Mouse (Mus musculus): Measurements from ENCODE around the gene Mtch1. TPM values are rescaled to one million over a fixed set of nuclear protein-coding genes. Genes with fewer than 3 reads are reported as not detected.
A peak's percentile ranks its signal among the peaks of the same experiment; 100 is the strongest.

Mtch1 gene
- polyA plus RNA-seq, 1 experiment from 2014 or later: 143 TPM

DNA sequence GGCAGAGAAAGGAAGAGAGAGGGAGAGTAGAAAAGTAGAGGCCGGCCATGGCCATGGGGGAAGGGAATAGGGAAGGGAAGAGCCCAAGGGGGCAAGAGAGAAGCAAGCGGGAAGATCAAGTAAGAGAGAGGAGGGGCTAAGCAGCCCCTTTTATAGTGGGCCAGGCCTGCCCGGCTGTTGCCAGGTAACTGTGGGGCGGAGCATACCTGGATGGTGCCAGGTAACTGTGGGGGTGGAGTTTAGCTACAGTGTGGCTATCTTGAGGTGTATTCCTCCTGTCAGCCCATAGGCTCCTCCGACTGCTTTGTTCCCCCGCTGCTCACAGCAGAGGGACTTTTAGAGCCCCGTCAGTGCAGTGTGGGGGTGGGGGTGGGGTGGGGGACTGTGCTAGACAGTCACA is 21.0 kb upstream of the Mtch1 start:
- no peak for TF ChIP-seq CTCF (IDR thresholded peaks at IDR 0.05; ENCODE audit: low read depth)
- Histone ChIP-seq H3K4me3 (ENCODE audit: low read depth, low read length) (0 out of 2 replicates have a peak overlapping the region, but pooled peaks have one; percentile 3), H3K4me2 (replicated peaks; ENCODE audit: low read depth) (peak overlapping the region; percentile 56), H3K36me3 (ENCODE audit: control insufficient read depth, insufficient read depth) (no peaks in the 10 kb centered on the region), H3K9me3 (ENCODE audit: control insufficient read depth) (no peaks in the 10 kb centered on the region), H3K4me1 (replicated peaks; ENCODE audit: control insufficient read depth, insufficient read depth, low read length) (no peaks in the 10 kb centered on the region), H3K27ac (ENCODE audit: low read depth, low read length) (no peak overlapping the region), H3K9ac (ENCODE audit: low read depth, low read length) (no peak overlapping the region), H3K27me3 (replicated peaks; ENCODE audit: control insufficient read depth, insufficient read depth, low read length) (no peaks in the 10 kb centered on the region)
- WGBS: 22% methylated on average over 7 of the region's 7 CpGs
- peak; percentile 55 for ATAC-seq

DNA sequence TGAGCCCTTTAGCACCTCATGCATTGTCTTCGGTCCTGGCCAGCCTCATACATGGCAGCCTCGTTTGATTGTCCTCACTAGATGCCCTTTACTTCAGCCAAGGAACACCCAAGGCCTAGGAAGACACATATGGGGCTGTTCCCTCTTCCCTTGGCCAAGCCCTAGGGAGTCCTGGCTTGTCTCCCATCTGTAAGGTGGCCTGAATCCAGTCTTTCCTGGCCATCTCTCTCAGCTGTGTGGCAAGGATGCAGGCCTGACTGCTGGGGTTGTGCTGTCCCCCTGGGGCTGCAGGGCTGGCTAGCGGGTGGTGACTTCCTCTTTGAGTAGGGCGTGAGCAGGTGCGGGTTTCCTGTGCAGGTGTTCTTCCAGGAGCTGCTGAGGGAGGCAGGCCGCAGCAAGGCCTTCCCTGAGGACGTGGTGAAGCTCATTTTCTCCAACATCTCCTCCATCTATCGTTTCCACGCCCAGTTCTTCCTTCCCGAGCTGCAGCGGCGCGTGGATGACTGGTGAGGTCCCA is 17.4 kb upstream of the Mtch1 start:
- no peak overlapping the region for H3K27ac ChIP-seq (ENCODE audit: low read depth, low read length)
- no peak overlapping the region for H3K4me3 ChIP-seq (ENCODE audit: low read depth, low read length)
- TF ChIP-seq CTCF (IDR thresholded peaks at IDR 0.05; ENCODE audit: low read depth): no peak
- no peak overlapping the region for H3K9ac ChIP-seq (ENCODE audit: low read depth, low read length)
- H3K4me1 ChIP-seq (replicated peaks; ENCODE audit: control insufficient read depth, insufficient read depth, low read length): no peaks in the 10 kb centered on the region
- H3K4me2 ChIP-seq (replicated peaks; ENCODE audit: low read depth): no peak overlapping the region
- H3K36me3 ChIP-seq (ENCODE audit: control insufficient read depth, insufficient read depth): no peaks in the 10 kb centered on the region
- no peaks in the 10 kb centered on the region for H3K27me3 ChIP-seq (replicated peaks; ENCODE audit: control insufficient read depth, insufficient read depth, low read length)
- WGBS: 83% methylated on average over 13 of the region's 13 CpGs
- H3K9me3 ChIP-seq (ENCODE audit: control insufficient read depth): no peaks in the 10 kb centered on the region
- no peak for ATAC-seq

DNA sequence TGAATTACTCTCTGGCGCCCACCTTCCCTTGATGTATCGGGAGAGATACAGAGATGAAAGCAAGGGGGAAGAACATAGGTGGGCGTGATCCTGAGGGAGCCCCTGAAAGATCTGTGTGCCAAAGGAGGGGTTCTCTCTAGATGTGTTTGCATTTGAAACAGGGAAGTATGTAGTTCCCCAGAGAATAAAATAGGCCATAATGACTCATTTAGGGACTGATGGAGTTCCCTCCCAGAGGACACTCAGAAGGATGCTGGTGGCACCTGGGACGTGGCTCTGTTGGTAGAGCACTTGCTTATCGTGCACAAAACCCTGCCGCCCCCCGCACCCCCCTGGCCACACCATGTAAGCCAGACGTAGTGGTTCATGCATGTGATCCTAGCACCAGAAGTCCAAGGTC is 15.4 kb upstream of the Mtch1 start:
- Histone ChIP-seq H3K4me1 (replicated peaks; ENCODE audit: control insufficient read depth, insufficient read depth, low read length) (no peaks in the 10 kb centered on the region), H3K27ac (ENCODE audit: low read depth, low read length) (no peak overlapping the region), H3K27me3 (replicated peaks; ENCODE audit: control insufficient read depth, insufficient read depth, low read length) (no peaks in the 10 kb centered on the region), H3K4me3 (ENCODE audit: low read depth, low read length) (no peak overlapping the region), H3K9me3 (ENCODE audit: control insufficient read depth) (no peaks in the 10 kb centered on the region), H3K9ac (ENCODE audit: low read depth, low read length) (no peak overlapping the region), H3K36me3 (ENCODE audit: control insufficient read depth, insufficient read depth) (no peaks in the 10 kb centered on the region), H3K4me2 (replicated peaks; ENCODE audit: low read depth) (no peak overlapping the region)
- 75% methylated on average over 8 of the region's 8 CpGs for WGBS
- no peak for ATAC-seq
- TF ChIP-seq CTCF (IDR thresholded peaks at IDR 0.05; ENCODE audit: low read depth): no peak

DNA sequence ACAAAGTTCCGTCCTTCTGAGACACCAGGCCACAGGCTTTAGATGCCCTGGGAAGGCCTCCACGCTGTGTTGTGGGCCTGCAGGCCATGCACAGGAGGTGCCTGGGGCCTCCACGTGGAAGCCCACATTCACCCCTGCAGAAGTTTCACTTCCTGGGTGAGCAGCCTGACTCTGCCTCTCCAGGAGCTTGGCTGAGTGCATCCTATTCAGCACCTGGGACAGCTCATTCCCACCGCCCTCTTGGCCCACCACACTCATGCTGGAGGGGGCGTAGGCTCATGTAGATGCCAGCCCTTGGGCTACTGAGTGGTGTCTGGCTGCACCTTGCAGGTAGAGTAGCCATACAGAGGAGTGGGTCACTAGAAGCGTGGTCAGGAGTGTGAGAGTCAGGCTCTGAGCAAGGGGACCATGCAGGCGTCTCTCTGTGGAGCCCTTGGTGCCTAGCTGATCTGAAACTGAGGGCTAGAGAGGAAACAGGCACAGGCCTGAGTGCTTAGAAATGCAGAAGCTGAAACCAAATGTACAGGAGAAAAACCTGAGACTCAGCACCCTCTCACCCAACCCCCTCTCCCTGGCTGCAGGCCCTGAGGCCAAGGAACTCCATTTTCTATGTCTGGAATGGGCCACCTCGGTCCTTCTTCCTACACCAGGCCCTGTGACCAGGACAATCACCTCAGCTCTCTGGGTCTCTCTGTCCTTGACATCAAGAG is 14.4 kb upstream of the Mtch1 start:
- H3K27ac ChIP-seq (ENCODE audit: low read depth, low read length): no peak overlapping the region
- no peaks in the 10 kb centered on the region for H3K27me3 ChIP-seq (replicated peaks; ENCODE audit: control insufficient read depth, insufficient read depth, low read length)
- TF ChIP-seq CTCF (IDR thresholded peaks at IDR 0.05; ENCODE audit: low read depth): no peak
- no peaks in the 10 kb centered on the region for H3K4me1 ChIP-seq (replicated peaks; ENCODE audit: control insufficient read depth, insufficient read depth, low read length)
- H3K4me3 ChIP-seq (ENCODE audit: low read depth, low read length): no peak overlapping the region
- H3K36me3 ChIP-seq (ENCODE audit: control insufficient read depth, insufficient read depth): no peaks in the 10 kb centered on the region
- WGBS: 61% methylated on average over 8 of the region's 8 CpGs
- no peak overlapping the region for H3K9ac ChIP-seq (ENCODE audit: low read depth, low read length)
- H3K4me2 ChIP-seq (replicated peaks; ENCODE audit: low read depth): no peak overlapping the region
- ATAC-seq: no peak
- no peaks in the 10 kb centered on the region for H3K9me3 ChIP-seq (ENCODE audit: control insufficient read depth)

DNA sequence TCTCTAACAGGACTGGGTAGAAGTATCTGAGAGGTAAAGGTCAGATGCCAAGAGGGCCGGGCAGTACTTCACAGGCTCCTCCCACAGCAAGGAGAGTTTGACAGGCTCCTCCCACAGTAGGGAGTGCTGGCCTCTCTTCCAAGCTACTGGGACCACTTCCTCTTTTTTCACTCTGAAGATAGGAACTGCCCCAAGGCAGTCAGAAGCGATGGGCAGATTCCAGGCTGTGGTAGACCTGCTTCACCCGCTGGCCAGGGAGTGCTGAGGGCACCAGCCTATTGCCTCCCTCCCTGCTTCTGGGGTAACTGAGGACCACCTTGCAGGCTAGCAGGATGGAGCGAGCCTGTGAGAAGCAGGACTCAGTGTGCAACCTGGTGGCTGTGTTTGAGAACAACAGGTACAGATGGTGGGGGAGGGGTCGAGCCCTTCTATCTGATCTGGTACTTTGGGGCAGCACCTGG is 13.1 kb upstream of the Mtch1 start, which contains the start of gene Fgd2:
TSS of gene Fgd2 (plus strand) at position 154 of the 461 bp plus-strand sequence.
- H3K27ac ChIP-seq (ENCODE audit: low read depth, low read length): no peak within 1 kb of the TSS
- H3K9ac ChIP-seq (ENCODE audit: low read depth, low read length): no peak within 1 kb of the TSS
- H3K4me3 ChIP-seq (ENCODE audit: low read depth, low read length): no peak within 1 kb of the TSS
- H3K36me3 ChIP-seq (ENCODE audit: control insufficient read depth, insufficient read depth): no peaks in the 10 kb centered on the region
- no peak within 1 kb of the TSS for H3K4me2 ChIP-seq (replicated peaks; ENCODE audit: low read depth)
- H3K4me1 ChIP-seq (replicated peaks; ENCODE audit: control insufficient read depth, insufficient read depth, low read length): peaks cover 2% of the 10 kb centered on the region; the same call in 1 of the 2 replicates
- no peak for ATAC-seq
- H3K27me3 ChIP-seq (replicated peaks; ENCODE audit: control insufficient read depth, insufficient read depth, low read length): no peaks in the 10 kb centered on the region
- 17% methylated on average over 5 of the region's 5 CpGs for WGBS
- no peaks in the 10 kb centered on the region for H3K9me3 ChIP-seq (ENCODE audit: control insufficient read depth)
- TF ChIP-seq CTCF (IDR thresholded peaks at IDR 0.05; ENCODE audit: low read depth): peak; percentile 35

DNA sequence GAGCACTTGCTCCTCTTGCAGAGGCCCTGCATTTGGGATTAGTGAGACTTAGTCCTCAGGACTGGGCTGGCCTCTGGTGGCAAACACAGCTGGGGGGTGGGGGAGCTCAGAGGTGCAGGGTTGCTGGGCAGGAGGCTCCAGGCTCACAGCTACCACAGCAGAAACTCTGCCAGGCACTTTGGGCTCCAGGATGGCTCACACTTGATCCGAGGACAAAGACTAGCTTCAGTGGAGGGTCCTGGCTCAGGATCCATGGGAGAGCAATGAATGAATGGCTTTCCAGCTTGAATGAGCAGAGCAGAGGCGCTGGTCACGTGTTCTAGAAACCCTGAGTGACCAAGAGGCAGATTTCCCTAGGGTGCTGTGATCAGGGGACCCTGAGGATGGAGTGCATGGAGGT is 11.2 kb upstream of the Mtch1 start:
- no peaks in the 10 kb centered on the region for H3K27me3 ChIP-seq (replicated peaks; ENCODE audit: control insufficient read depth, insufficient read depth, low read length)
- H3K9ac ChIP-seq (ENCODE audit: low read depth, low read length): no peak overlapping the region
- 71% methylated on average over 3 of the region's 3 CpGs for WGBS
- TF ChIP-seq CTCF (IDR thresholded peaks at IDR 0.05; ENCODE audit: low read depth): no peak
- H3K36me3 ChIP-seq (ENCODE audit: control insufficient read depth, insufficient read depth): no peaks in the 10 kb centered on the region
- H3K4me2 ChIP-seq (replicated peaks; ENCODE audit: low read depth): no peak overlapping the region
- no peak overlapping the region for H3K27ac ChIP-seq (ENCODE audit: low read depth, low read length)
- peaks cover 2% of the 10 kb centered on the region; the same call in 1 of the 2 replicates for H3K4me1 ChIP-seq (replicated peaks; ENCODE audit: control insufficient read depth, insufficient read depth, low read length)
- H3K4me3 ChIP-seq (ENCODE audit: low read depth, low read length): no peak overlapping the region
- ATAC-seq: no peak
- H3K9me3 ChIP-seq (ENCODE audit: control insufficient read depth): no peaks in the 10 kb centered on the region

All from intestine, postnatal 0 days (tissue).